Mouse (Mus musculus) lung, postnatal 0 days (tissue): ENCODE results near the gene Bnc1. TPM values are rescaled to one million over a fixed set of nuclear protein-coding genes. Genes with fewer than 3 reads are reported as not detected.

ENCODE experiments used
- ATAC-seq: fragments of 200-750 bp; cut with Nextera tagmentation; 2 replicates; pipeline ENCODE4 v1.8.0; 2017; ENCODE audit warnings: moderate library complexity
- DNase-seq: peaks from one replicate; pipeline ENCODE4 v3.0.0-alpha.2; 2016; ENCODE audit warnings: low spot score
- H3K27ac ChIP-seq: fragments of 300-500 bp; sonication (generic); 2 replicates; pipeline ENCODE4 v1.5.1; 2014; ENCODE audit warnings: antibody characterized with exemption, mild to moderate bottlenecking, low read length, mixed read lengths
- H3K27me3 ChIP-seq: fragments of 300-500 bp; sonication (generic); replicated peaks from 2 replicates; pipeline ENCODE4 v1.6.1; 2014; ENCODE audit warnings: low read length, mixed read lengths; ENCODE audit not compliant: insufficient read depth
- H3K36me3 ChIP-seq: fragments of 300-500 bp; sonication (generic); 2 replicates; pipeline ENCODE4 v1.6.1; 2014; ENCODE audit warnings: low read length, mixed read lengths; ENCODE audit not compliant: insufficient read depth
- H3K4me1 ChIP-seq: fragments of 300-500 bp; sonication (generic); 2 replicates; pipeline ENCODE4 v1.6.1; 2014; ENCODE audit warnings: antibody characterized with exemption, low read depth, low read length, mixed read lengths; ENCODE audit not compliant: insufficient read depth
- H3K4me2 ChIP-seq: fragments of 300-500 bp; sonication (generic); replicated peaks from 2 replicates; pipeline ENCODE4 v1.6.1; 2014; ENCODE audit warnings: low read depth, mild to moderate bottlenecking, low read length, moderate library complexity, mixed read lengths
- H3K4me3 ChIP-seq: fragments of 300-500 bp; sonication (generic); 2 replicates; pipeline ENCODE4 v1.5.1; 2014; ENCODE audit warnings: low read depth, low read length
- H3K9ac ChIP-seq: fragments of 300-500 bp; sonication (generic); replicated peaks from 2 replicates; pipeline ENCODE4 v1.6.1; 2014; ENCODE audit warnings: low read depth, mild to moderate bottlenecking
- H3K9me3 ChIP-seq: fragments of 300-500 bp; sonication (generic); 2 replicates; pipeline ENCODE4 v1.6.1; 2016; ENCODE audit warnings: low read length, mixed read lengths
- CTCF ChIP-seq: IDR thresholded peaks from 2 replicates; pipeline ENCODE4 v1.5.1; 2016; ENCODE audit warnings: antibody characterized with exemption, mild to moderate bottlenecking
- EP300 ChIP-seq: IDR thresholded peaks from 2 replicates; pipeline ENCODE4 v1.6.1; 2016; ENCODE audit warnings: antibody characterized with exemption, mild to moderate bottlenecking, control low read depth
- WGBS: fragments of 180-500 bp; shearing (Covaris S2); extraction: QIAGEN DNeasy Blood & Tissue Kit; methylation state at CpG from one replicate; pipeline ENCODE4 v1.1.7; 2014; 5-methylcytosine and 5-hydroxymethylcytosine counted together
- polyA plus RNA-seq: library from polyadenylated mRNA; unstranded; fragments of >200 nt; fragmentation: Nextera tagmentation; extraction: Ambion mirVana; gene quantifications from 2 replicates; pipeline ENCODE4 v1.2.1, GENCODE M21; 2015

The Bnc1 gene
- polyA plus RNA-seq, 1 experiment from 2014 or later = 0.61 TPM

- no peak overlapping the region for H3K27ac ChIP-seq
- H3K9ac ChIP-seq = no peak overlapping the region
- DNase-seq (no peak), ATAC-seq (no peak)
- no peak overlapping the region for H3K4me3 ChIP-seq
- H3K9me3 ChIP-seq = no peaks in the 10 kb centered on the region
- TF ChIP-seq EP300 (no peak), CTCF (no peak)
- 60% methylated on average over 4 of the region's 4 CpGs for WGBS
- H3K36me3 ChIP-seq = no peaks in the 10 kb centered on the region
- no peaks in the 10 kb centered on the region for H3K27me3 ChIP-seq
- no peaks in the 10 kb centered on the region for H3K4me1 ChIP-seq
- H3K4me2 ChIP-seq = no peak overlapping the region
Observed at GRCm38 (mm10) chr7:81920314-81920713, 71.8 kb downstream of the Bnc1 start.

- Histone ChIP-seq H3K4me3 (no peak overlapping the region), H3K4me2 (no peak overlapping the region), H3K36me3 (no peaks in the 10 kb centered on the region), H3K9me3 (no peaks in the 10 kb centered on the region), H3K27ac (no peak overlapping the region), H3K9ac (no peak overlapping the region), H3K4me1 (no peaks in the 10 kb centered on the region), H3K27me3 (no peaks in the 10 kb centered on the region)
- no peak for ATAC-seq
- TF ChIP-seq EP300 (no peak), CTCF (no peak)
- 75% methylated on average over 5 of the region's 5 CpGs for WGBS
- no peak for DNase-seq
Observed at GRCm38 (mm10) chr7:81918316-81918715, 73.8 kb downstream of the Bnc1 start.

Other genes with a start within 250 kb of the Bnc1 start
- 138 and 140 TPM in 2 replicates for gene Ramac, start 229.4 kb downstream of the Bnc1 start, polyA plus RNA-seq
- 30.3 and 31.0 TPM in 2 replicates for gene 3110040N11Rik, start 202.8 kb downstream of the Bnc1 start, polyA plus RNA-seq
- 51.8 and 54.3 TPM in 2 replicates for gene Btbd1, start 162.9 kb downstream of the Bnc1 start, polyA plus RNA-seq
- not detected in 2 replicates for gene Gm10160, start 136.5 kb downstream of the Bnc1 start, polyA plus RNA-seq
- 12.8 and 14.4 TPM in 2 replicates for gene Tm6sf1, start 133.3 kb downstream of the Bnc1 start, polyA plus RNA-seq
- 6.1 and 6.4 TPM in 2 replicates for gene Hdgfl3, start 57.8 kb downstream of the Bnc1 start, polyA plus RNA-seq
- gene Sh3gl3, start 181.5 kb upstream of the Bnc1 start, polyA plus RNA-seq = 2.5 and 2.6 TPM in 2 replicates